Comparison of ENCODE assay signal across 9 mouse cellular contexts in genomic region chr17:85688236-85688910, GRCm38 (mm10). TPM values are rescaled to one million over a fixed set of nuclear protein-coding genes. Genes with fewer than 3 reads are reported as not detected.
DNase-seq lines count a peak whose midpoint lies in the region; ATAC-seq and TF ChIP-seq lines count a peak whose summit lies in the region.
"Had no signal": no experiment of that assay in that cellular context is flagged by ENCODE, and none has a peak within 500 bp of the region (broad histone marks: within the 10 kb centered on the region; RNA-seq: fewer than 3 reads in every experiment).

Gene Six2 (minus strand): TSS chr17:85688274.

- ATAC-seq in heart, embryonic 12.5 days (ENCODE audit: insufficient number of reproducible peaks, low FRiP score): peak; percentile 81
- peak; percentile 97 for ATAC-seq in limb, embryonic 12.5 days (ENCODE audit: insufficient number of reproducible peaks, insufficient read depth, low FRiP score, low TSS enrichment, low read depth)
- peak; percentile 94 for ATAC-seq in midbrain, embryonic 13.5 days

- TF ChIP-seq CTCF in cerebellum, adult 2 months (IDR thresholded peaks at IDR 0.05; ENCODE audit: borderline replicate concordance, insufficient read depth, low read depth, low read length): no peak

- peak within 1 kb of the TSS; percentile 72 for H3K4me2 ChIP-seq in heart, embryonic 12.5 days
- peak within 1 kb of the TSS; percentile 72 for H3K4me2 ChIP-seq in limb, embryonic 12.5 days
- H3K4me2 ChIP-seq in midbrain, embryonic 13.5 days (replicated peaks): peak within 1 kb of the TSS; percentile 70

- WGBS in embryonic facial prominence, embryonic 10.5 days: under 1% methylated on average over 55 of the region's 55 CpGs
- WGBS in heart, embryonic 12.5 days: 1% methylated on average over 55 of the region's 55 CpGs
- WGBS in limb, embryonic 12.5 days: under 1% methylated on average over 55 of the region's 55 CpGs
- WGBS in midbrain, embryonic 13.5 days: under 1% methylated on average over 46 of the region's 55 CpGs
- 1% methylated on average over 55 of the region's 55 CpGs for WGBS in cerebellum, adult 2 months

- H3K9me3 ChIP-seq in embryonic facial prominence, embryonic 10.5 days: no peaks in the 10 kb centered on the region
- H3K9me3 ChIP-seq in heart, embryonic 12.5 days (replicated peaks): no peaks in the 10 kb centered on the region
- no peaks in the 10 kb centered on the region for H3K9me3 ChIP-seq in limb, embryonic 12.5 days
- H3K9me3 ChIP-seq in midbrain, embryonic 13.5 days: no peaks in the 10 kb centered on the region

- peaks cover 84% of the 10 kb centered on the region for H3K4me1 ChIP-seq in embryonic facial prominence, embryonic 10.5 days
- peaks cover 23% of the 10 kb centered on the region for H3K4me1 ChIP-seq in heart, embryonic 12.5 days (replicated peaks)
- peaks cover 66% of the 10 kb centered on the region for H3K4me1 ChIP-seq in limb, embryonic 12.5 days (replicated peaks)
- peaks cover 24% of the 10 kb centered on the region for H3K4me1 ChIP-seq in midbrain, embryonic 13.5 days (replicated peaks)
- H3K4me1 ChIP-seq in cerebellum, adult 2 months (ENCODE audit: control insufficient read depth, insufficient read depth, low read length): no peaks in the 10 kb centered on the region

- H3K9ac ChIP-seq in heart, embryonic 12.5 days: peak within 1 kb of the TSS; percentile 46
- H3K9ac ChIP-seq in limb, embryonic 12.5 days (replicated peaks): peak within 1 kb of the TSS; percentile 86
- peak within 1 kb of the TSS; percentile 14; the same call in 1 of the 2 replicates for H3K9ac ChIP-seq in midbrain, embryonic 13.5 days (replicated peaks)

- peak; percentile 44 to 56 for DNase-seq in adrenal gland, postnatal 36 days
- no peak for DNase-seq in adrenal gland, postnatal 25 days
- DNase-seq in embryonic facial prominence, embryonic 10.5 days (ENCODE audit: low spot score): peak; percentile 99
- DNase-seq in cerebellum, adult 2 months: no peak
- DNase-seq in right cerebral cortex, adult 2 months (ENCODE audit: low spot score in 2 of 2): no peak

- peaks cover 15% of the 10 kb centered on the region for H3K36me3 ChIP-seq in embryonic facial prominence, embryonic 10.5 days (replicated peaks)
- no peaks in the 10 kb centered on the region for H3K36me3 ChIP-seq in heart, embryonic 12.5 days
- no peaks in the 10 kb centered on the region for H3K36me3 ChIP-seq in limb, embryonic 12.5 days
- no peaks in the 10 kb centered on the region for H3K36me3 ChIP-seq in midbrain, embryonic 13.5 days

- peaks cover 98% of the 10 kb centered on the region for H3K27me3 ChIP-seq in embryonic facial prominence, embryonic 10.5 days (replicated peaks; ENCODE audit: low read depth, poor library complexity, severe bottlenecking)
- H3K27me3 ChIP-seq in heart, embryonic 12.5 days (replicated peaks): peaks cover 94% of the 10 kb centered on the region
- H3K27me3 ChIP-seq in limb, embryonic 12.5 days: peaks cover 95% of the 10 kb centered on the region
- peaks cover 100% of the 10 kb centered on the region for H3K27me3 ChIP-seq in midbrain, embryonic 13.5 days
- H3K27me3 ChIP-seq in cerebellum, adult 2 months (ENCODE audit: control insufficient read depth, insufficient read depth, low read length): peaks cover 28% of the 10 kb centered on the region; the same call in 1 of the 2 replicates

- TF ChIP-seq POLR2A in cerebellum, adult 2 months (IDR thresholded peaks at IDR 0.05; ENCODE audit: borderline replicate concordance, insufficient read depth, low read length): no peak

- peak within 1 kb of the TSS; percentile 89 for H3K27ac ChIP-seq in embryonic facial prominence, embryonic 10.5 days (replicated peaks)
- no peak within 1 kb of the TSS for H3K27ac ChIP-seq in heart, embryonic 12.5 days (ENCODE audit: poor library complexity, severe bottlenecking)
- H3K27ac ChIP-seq in limb, embryonic 12.5 days: peak within 1 kb of the TSS; percentile 81
- H3K27ac ChIP-seq in midbrain, embryonic 13.5 days: no peak within 1 kb of the TSS
- H3K27ac ChIP-seq in cerebellum, adult 2 months (ENCODE audit: insufficient read depth, low read length): no peak within 1 kb of the TSS

- H3K4me3 ChIP-seq in embryonic facial prominence, embryonic 10.5 days: peak within 1 kb of the TSS; percentile 70
- peak within 1 kb of the TSS; percentile 47 for H3K4me3 ChIP-seq in heart, embryonic 12.5 days
- peak within 1 kb of the TSS; percentile 59 for H3K4me3 ChIP-seq in limb, embryonic 12.5 days (replicated peaks)
- peak within 1 kb of the TSS; percentile 42 for H3K4me3 ChIP-seq in midbrain, embryonic 13.5 days (replicated peaks)
- H3K4me3 ChIP-seq in cerebellum, adult 2 months (replicated peaks; ENCODE audit: insufficient read depth, low read depth, low read length): no peak within 1 kb of the TSS

RNA-seq across cellular contexts. Expression of gene Six2, which starts in this region (rescaled TPM):
- not detected for total RNA-seq in adrenal gland, postnatal 36 days (2021)
- not detected in 2 replicates for total RNA-seq in adrenal gland, postnatal 25 days (2021)
- 10.1 and 15.6 TPM in 2 replicates for polyA plus RNA-seq in embryonic facial prominence, embryonic 10.5 days (2016; fragmentation: Nextera tagmentation; extraction: Ambion mirVana)
- polyA plus RNA-seq in heart, embryonic 12.5 days (2016; fragmentation: Nextera tagmentation; extraction: Ambion mirVana): 0.18 and 0.26 TPM in 2 replicates
- polyA plus RNA-seq in limb, embryonic 12.5 days (2016; fragmentation: Nextera tagmentation; extraction: Ambion mirVana): 11.0 and 12.3 TPM in 2 replicates
- polyA plus RNA-seq in midbrain, embryonic 13.5 days (2015; fragmentation: Nextera tagmentation; extraction: Ambion mirVana): 0.30 and 0.31 TPM in 2 replicates
- polyA plus RNA-seq in cerebellum, adult 2 months (2012; rRNA removed): 0.06 and 0.07 TPM in 2 replicates
- polyA plus RNA-seq: gonadal fat pad, adult 2 months had no signal

Comparison
In these comparisons a context has a peak if more than half of its experiments do, and no peak if none do; other contexts are left out.
1. Peak in DNase-seq in adrenal gland, postnatal 36 days; RNA of the gene not detected or under 1 TPM.
2. Peak in ATAC-seq, H3K4me3 ChIP-seq, H3K9ac ChIP-seq and H3K4me2 ChIP-seq in heart, embryonic 12.5 days; RNA of the gene not detected or under 1 TPM.
3. Peak in ATAC-seq, H3K4me3 ChIP-seq, H3K9ac ChIP-seq and H3K4me2 ChIP-seq in midbrain, embryonic 13.5 days; RNA of the gene not detected or under 1 TPM.
4. H3K27ac ChIP-seq: peak in embryonic facial prominence, embryonic 10.5 days (single experiment) and limb, embryonic 12.5 days (single experiment); none in heart, embryonic 12.5 days (single experiment), midbrain, embryonic 13.5 days (single experiment) and cerebellum, adult 2 months (single experiment).
5. H3K9ac ChIP-seq: peak in every context shown above with its lines; median percentile 86 in limb, embryonic 12.5 days; 46 in heart, embryonic 12.5 days; 14 in midbrain, embryonic 13.5 days.
6. Peak in every context shown above with its lines, with median percentiles within 50 percentile points of each other: ATAC-seq and H3K4me2 ChIP-seq.